Mouse (Mus musculus): ENCODE results near the gene Pex14. TPM values are rescaled to one million over a fixed set of nuclear protein-coding genes. Genes with fewer than 3 reads are reported as not detected.

Pex14 gene
- 25.3 TPM for polyA plus RNA-seq (2014; fragmentation: Illumina TruSeq; extraction: RNeasy Lipid Tissue Mini Kit (QIAGEN cat#74804); ENCODE audit: low read depth, low replicate concordance)

GRCm38 (mm10) chr4:149099369-149100017 is at the start of gene Pex14:
Gene Pex14 (minus strand): TSS chr4:149099876.

GRCm38 (mm10) chr4:149136982-149137770 is 37.5 kb upstream of the Pex14 start, which contains the start of gene Cenps:
Gene Cenps (minus strand): TSS chr4:149137629.

DNA sequence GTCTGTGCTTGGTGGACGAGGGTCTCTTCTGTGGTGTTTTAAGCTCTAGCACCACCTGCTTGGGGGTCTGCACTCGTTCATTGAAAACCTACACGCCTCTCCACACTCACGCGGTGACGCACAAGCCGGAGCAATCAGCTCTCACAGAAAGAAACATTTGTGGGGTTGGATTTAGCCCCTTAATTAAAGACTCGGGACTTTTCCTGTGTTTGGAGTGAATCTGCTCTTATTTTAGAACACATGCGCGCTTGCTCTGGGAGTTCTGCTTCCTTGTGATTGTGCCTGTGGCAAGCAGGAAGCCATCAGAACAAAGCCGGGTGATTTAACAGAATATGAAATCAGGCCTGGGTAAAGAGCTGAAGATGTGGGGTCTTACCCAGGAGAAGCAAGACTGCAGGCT is 27.0 kb upstream of the Pex14 start, which contains the start of gene Cort:
Gene Cort (minus strand): TSS at position 101 of the 400 bp plus-strand sequence.

GRCm38 (mm10) chr4:149103875-149104561 is 4.3 kb upstream of the Pex14 start, which contains the start of gene Dffa:
Gene Dffa (plus strand): TSS chr4:149104146.

Other genes with a start within 250 kb of the Pex14 start
- 33.6 TPM for gene Dffa, start 4.3 kb upstream of the Pex14 start, polyA plus RNA-seq (2014; fragmentation: Illumina TruSeq; extraction: RNeasy Lipid Tissue Mini Kit (QIAGEN cat#74804); ENCODE audit: low read depth, low replicate concordance)
- gene Cort, start 26.9 kb upstream of the Pex14 start, polyA plus RNA-seq (2014; fragmentation: Illumina TruSeq; extraction: RNeasy Lipid Tissue Mini Kit (QIAGEN cat#74804); ENCODE audit: low read depth, low replicate concordance): not detected
- gene Cenps, start 37.8 kb upstream of the Pex14 start, polyA plus RNA-seq (2014; fragmentation: Illumina TruSeq; extraction: RNeasy Lipid Tissue Mini Kit (QIAGEN cat#74804); ENCODE audit: low read depth, low replicate concordance): 2.6 TPM
- 27.2 TPM for gene Pgd, start 66.9 kb upstream of the Pex14 start, polyA plus RNA-seq (2014; fragmentation: Illumina TruSeq; extraction: RNeasy Lipid Tissue Mini Kit (QIAGEN cat#74804); ENCODE audit: low read depth, low replicate concordance)
- 86.7 TPM for gene Kif1b, start 207.8 kb upstream of the Pex14 start, polyA plus RNA-seq (2014; fragmentation: Illumina TruSeq; extraction: RNeasy Lipid Tissue Mini Kit (QIAGEN cat#74804); ENCODE audit: low read depth, low replicate concordance)